In the genomic region with DNA sequence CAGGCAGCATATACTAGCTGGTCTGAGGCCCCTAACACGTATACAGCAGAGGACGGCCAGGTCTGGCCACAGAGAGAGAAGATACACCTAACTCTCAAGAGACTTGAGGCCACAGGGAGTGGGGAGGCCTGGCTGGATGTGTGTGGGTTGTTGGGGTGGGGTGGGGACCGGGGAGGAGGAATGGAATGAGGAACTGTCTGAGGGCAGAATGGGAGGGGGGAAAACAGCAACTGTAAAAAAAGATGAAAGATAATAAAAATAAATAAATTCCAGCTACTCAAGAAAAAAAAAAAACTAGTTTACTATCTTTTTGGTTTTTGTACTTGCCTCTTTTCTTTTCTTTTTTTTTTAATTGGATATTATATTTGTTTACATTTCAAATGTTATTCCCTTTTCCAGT, we compare ENCODE assay signal across 16 mouse cellular contexts.
"Had no signal": no experiment of that assay in that cellular context is flagged by ENCODE, and none has a peak within 500 bp of the region (broad histone marks: within the 10 kb centered on the region; RNA-seq: fewer than 3 reads in every experiment).

No protein-coding gene starts in this region.

- ATAC-seq: liver, postnatal 0 days; lung, postnatal 0 days; midbrain, embryonic 13.5 days; midbrain, embryonic 15.5 days had no signal

- H3K9me3 ChIP-seq: liver, embryonic 15.5 days; lung, embryonic 15.5 days; megakaryocyte, embryonic 14.5 days; midbrain, embryonic 13.5 days; midbrain, embryonic 15.5 days; neural tube, embryonic 12.5 days had no signal

- DNase-seq: liver, postnatal 0 days; lung, adult 2 months; lung, postnatal 14 days; lung, postnatal 36 days; right cerebral cortex, postnatal 14 days; thymus, adult 18-20 months; thymus, postnatal 14 days; thymus, postnatal 36 days had no signal

- H3K4me3 ChIP-seq: liver, embryonic 15.5 days; lung, embryonic 15.5 days; megakaryocyte, embryonic 14.5 days; midbrain, embryonic 13.5 days; midbrain, embryonic 15.5 days; neural tube, embryonic 12.5 days had no signal

- H3K9ac ChIP-seq: liver, embryonic 15.5 days; liver, postnatal 0 days; lung, embryonic 15.5 days; midbrain, embryonic 13.5 days; midbrain, embryonic 15.5 days; neural tube, embryonic 12.5 days had no signal

- H3K4me1 ChIP-seq: liver, embryonic 15.5 days; lung, embryonic 15.5 days; megakaryocyte, embryonic 14.5 days; midbrain, embryonic 13.5 days; midbrain, embryonic 15.5 days; neural tube, embryonic 12.5 days had no signal

- H3K4me2 ChIP-seq: liver, embryonic 15.5 days; lung, embryonic 15.5 days; midbrain, embryonic 11.5 days; midbrain, embryonic 13.5 days; midbrain, embryonic 15.5 days; neural tube, embryonic 12.5 days had no signal

- H3K27ac ChIP-seq: liver, embryonic 15.5 days; lung, embryonic 15.5 days; midbrain, embryonic 13.5 days; midbrain, embryonic 15.5 days; neural tube, embryonic 12.5 days had no signal

- H3K27me3 ChIP-seq: liver, embryonic 15.5 days; lung, embryonic 15.5 days; megakaryocyte, embryonic 14.5 days; midbrain, embryonic 13.5 days; midbrain, embryonic 15.5 days; neural tube, embryonic 12.5 days had no signal
